Mouse (Mus musculus): ENCODE results near the gene Disc1.

Disc1 gene

DNA sequence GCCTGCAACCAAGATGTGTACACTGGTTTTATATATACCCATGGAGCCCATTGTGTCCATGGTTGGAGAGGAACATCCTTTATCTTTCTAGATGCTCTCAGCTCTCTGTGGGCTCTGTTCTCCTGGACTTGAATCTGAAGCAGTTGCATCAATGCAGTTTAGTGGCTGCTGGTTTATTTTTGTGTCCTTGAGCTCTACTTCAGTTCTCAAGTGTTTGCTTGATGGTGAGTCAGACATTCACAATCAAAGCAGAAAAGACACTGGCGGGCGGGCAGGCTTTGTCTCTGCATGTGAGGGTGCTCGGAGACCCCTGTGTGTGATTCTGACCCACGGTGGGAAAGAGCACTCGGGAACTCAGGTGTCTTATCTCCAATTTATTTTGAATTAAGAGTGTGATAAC lies 166.6 kb downstream of the Disc1 start:
- DNase-seq (ENCODE audit: low read depth) = no peak

GRCm38 (mm10) chr8:125221062-125221461 lies 167.1 kb downstream of the Disc1 start:
- no peak for DNase-seq (ENCODE audit: low read depth)

DNA sequence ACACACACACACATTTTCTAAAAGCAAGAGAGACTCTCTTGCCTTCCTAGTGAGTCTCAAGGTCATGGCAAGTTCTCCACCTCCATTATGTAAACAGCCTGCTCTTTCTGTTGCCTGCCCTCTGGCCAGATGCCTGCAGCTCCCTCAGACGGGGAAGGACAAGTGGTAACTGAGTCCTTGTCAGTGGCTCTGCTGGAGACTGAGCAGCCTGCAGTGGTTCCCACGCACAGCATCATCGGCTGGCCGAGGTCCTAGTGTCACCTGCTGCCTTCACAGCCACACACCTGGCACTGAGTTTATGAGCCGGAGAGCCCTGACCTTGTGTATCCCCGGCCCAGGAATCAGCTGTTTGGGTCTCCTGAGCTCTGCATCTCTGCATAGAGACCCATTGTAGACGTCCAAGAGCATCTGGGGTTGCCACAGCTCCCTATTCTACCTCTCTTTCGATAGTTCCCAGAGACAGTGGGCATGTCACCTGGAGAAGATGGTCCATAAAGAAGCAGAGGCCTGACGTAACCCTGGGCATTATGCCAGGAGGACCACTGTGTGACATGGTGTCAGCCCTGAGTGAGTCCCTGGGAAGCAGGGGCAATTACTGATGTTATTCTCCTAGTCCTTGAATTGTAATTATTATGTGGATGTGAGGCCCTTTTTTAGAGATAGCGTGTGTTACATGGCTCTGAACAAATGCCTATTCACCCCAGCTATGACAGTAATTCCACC lies 169.2 kb downstream of the Disc1 start:
- no peak for DNase-seq (ENCODE audit: low read depth)

DNA sequence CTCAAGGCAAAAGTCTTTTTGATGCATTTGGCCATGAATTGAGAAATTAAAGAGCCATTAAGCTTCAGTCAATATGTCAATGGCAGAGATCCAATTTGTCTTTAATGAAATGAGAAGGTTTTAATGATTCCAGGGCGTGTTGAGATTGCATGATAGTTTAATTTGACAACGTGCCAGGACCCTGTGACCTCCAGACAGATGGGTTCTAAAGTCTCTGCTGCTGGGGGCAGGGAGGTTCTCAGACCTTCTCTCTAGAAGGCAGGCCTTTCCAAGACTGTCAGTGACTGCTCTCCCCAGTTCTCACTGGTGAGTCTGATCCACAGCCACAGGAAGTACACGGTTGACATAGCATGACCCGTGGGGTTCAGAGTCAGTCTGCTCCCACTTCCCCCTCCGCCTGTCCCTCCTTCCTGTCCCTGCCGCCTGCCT lies 170.3 kb downstream of the Disc1 start:
- DNase-seq (ENCODE audit: low read depth) = no peak

DNA sequence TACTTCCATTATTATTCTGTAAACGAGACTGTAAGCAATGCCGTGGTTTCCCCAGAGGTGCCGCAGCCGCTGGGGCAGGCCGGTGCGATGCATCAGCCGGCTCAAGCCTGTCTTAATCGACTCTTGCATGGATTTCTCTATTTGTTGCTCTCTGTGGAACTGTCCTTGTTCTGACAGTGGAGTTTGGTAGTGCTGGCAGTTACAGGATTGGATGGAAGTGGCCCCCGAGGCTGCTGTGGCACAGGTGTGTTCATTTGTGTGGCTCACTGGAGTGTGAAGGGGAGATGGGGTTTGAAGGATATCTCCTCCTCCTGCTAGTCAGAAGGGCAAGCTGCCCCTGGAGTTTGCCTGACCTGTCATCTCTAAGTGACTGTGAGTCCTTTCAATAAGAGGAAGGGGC lies 171.3 kb downstream of the Disc1 start:
- DNase-seq (ENCODE audit: low read depth) = no peak

DNA sequence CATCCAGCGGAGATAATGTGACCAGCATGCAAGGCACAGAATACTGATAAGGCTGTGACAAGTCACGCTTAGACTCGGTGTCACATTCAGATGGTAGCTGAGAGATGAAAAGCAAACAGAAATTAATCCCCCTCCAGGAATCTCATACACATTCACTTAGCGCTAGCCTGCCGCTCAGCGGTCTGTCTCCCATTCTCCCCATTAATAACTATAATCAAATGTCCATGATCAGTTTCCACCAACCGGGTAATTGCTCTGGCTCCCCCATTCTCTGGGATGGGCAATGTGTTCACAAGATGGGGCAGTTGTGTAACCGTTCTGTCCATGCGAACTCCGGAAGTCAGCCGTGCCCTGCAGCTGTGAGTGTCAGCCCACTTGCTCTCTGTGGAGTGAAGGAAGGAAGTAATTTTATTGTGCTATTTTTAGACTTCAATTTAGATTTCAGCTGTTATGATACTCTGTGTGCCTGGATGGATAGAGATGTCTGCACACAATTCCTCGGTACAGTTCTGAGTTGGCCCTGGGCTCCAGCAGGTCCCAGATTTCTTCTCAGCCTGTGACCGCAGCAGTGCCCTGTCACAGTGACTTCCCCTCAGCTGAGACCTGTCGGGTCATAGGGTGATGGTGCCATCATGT lies 173.1 kb downstream of the Disc1 start:
- no peak for DNase-seq (ENCODE audit: low read depth)

DNA sequence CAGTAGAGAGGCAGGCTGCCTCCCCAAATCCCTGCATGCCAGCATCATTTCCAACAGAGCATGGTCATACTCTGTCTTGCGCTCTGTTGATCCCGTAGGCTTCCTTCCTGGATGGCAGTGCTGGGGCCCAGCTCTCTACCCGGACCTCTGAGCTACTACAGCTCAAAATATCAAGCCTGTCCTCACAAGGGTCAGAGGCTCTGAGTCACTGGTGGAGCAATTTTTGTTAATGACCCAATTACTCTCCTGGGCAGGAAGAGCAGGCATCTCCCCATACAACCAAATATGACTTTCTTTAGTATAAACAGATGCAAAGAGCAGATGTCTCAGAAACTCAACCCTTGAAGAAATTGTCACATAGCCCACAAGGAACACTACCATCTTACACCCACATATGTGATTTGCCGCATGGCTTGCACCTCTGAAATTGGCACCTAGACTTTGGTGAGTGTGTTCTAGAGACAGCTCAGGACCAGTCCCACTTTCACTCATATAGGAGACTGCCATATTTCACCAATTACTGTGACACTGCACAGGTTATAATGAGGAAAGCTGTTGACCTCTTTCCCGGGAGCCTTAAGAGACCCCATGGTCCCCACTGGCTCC lies 176.6 kb downstream of the Disc1 start:
- DNase-seq (ENCODE audit: low read depth) = no peak

- no peak for DNase-seq (ENCODE audit: low read depth)
Observed at GRCm38 (mm10) chr8:125232724-125233123, 178.7 kb downstream of the Disc1 start.

GRCm38 (mm10) chr8:125235898-125236835 lies 182.2 kb downstream of the Disc1 start:
- DNase-seq (ENCODE audit: low read depth) = no peak

DNA sequence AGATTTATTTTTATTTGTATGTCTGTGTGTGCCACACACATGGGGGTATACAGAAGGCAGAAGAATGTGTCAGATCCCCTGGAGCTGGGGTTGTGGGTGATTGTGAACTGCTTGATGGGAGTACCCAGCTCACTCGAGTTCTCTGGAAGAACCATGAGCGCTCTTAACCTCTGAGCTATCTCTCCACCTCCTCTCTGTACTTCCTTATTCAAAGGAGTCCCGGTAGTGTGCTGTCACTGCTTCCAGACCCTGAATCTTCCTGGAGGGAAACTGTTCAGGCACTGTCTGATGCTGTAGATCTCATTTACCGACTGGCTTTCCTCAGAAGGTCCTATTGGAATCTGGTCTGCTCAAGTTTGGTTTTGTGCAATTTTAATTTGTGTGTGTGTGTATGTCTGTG lies 186.8 kb downstream of the Disc1 start:
- no peak for DNase-seq (ENCODE audit: low read depth)

GRCm38 (mm10) chr8:125242382-125242781 lies 188.4 kb downstream of the Disc1 start:
- DNase-seq (ENCODE audit: low read depth) = no peak

- no peak for DNase-seq (ENCODE audit: low read depth)
Observed at GRCm38 (mm10) chr8:125242921-125243320, 188.9 kb downstream of the Disc1 start.

- DNase-seq (ENCODE audit: low read depth) = no peak
Observed at GRCm38 (mm10) chr8:125246737-125247292, 192.8 kb downstream of the Disc1 start.

DNA sequence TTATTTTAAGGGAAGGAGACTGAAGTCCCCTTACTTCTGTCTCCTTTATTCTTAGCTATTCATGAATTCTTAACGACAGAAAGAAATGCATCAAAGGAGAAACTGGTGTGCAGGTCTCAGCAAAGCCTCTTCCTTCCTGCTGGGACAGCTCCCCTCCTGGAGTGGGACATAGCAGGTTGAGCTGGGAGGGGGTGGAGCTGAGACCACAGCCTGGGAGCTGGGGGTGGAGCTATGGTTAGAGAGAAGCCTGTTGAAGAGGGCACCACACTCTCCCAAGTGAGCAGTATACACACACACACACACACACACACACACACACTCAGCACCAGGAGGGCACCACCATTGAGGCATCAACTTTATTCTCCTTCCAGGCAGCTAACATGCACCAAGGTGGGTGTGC lies 193.4 kb downstream of the Disc1 start:
- DNase-seq (ENCODE audit: low read depth) = no peak

- DNase-seq (ENCODE audit: low read depth) = no peak
Observed at GRCm38 (mm10) chr8:125252946-125253345, 199.0 kb downstream of the Disc1 start.

GRCm38 (mm10) chr8:125253505-125254180 lies 199.6 kb downstream of the Disc1 start:
- DNase-seq (ENCODE audit: low read depth) = no peak

- DNase-seq (ENCODE audit: low read depth) = peak; percentile 32
Observed at GRCm38 (mm10) chr8:125254188-125255005, 200.4 kb downstream of the Disc1 start.

DNA sequence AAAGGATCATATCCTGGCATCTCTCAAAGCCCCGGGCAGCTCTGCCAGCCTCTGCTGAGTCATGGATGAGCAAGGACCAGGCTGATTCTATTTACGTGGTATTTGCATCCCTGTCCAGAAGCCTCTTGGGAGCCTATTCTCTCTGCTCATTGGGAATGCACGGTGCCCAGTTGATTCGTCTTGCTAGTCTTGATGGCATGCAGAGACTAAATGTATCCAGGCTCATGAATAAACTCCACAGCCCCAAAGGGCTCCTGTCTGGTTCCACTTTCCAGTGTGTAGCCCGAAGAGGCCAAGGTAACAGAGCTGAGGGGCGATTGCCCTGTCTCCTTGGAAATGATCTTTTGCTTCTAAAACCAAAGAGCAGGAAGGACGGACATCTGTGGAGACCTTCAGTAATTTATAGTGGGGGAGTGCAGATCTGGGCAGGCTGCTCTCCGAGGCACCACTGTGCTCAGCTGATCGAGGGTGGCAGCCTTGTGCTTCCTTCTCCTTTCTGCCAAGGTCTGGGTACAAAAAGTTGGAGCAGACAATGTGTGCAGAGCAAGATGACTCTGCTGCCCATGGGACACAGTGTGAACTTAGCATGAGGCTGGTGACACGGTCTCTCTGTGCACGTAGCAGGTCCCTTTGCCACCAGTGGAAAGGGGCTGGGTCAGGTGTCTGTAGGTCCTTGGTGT lies 201.2 kb downstream of the Disc1 start:
- no peak for DNase-seq (ENCODE audit: low read depth)

- no peak for DNase-seq (ENCODE audit: low read depth)
Observed at GRCm38 (mm10) chr8:125257660-125258059, 203.7 kb downstream of the Disc1 start.
